Mouse (Mus musculus): ENCODE measurements around the gene Rasgrf2.

- TF ChIP-seq CTCF (IDR thresholded peaks at IDR 0.05; ENCODE audit: borderline replicate concordance, control insufficient read depth, extremely low read depth, insufficient read depth, low read length, poor library complexity): no peak
- TF ChIP-seq POLR2A (IDR thresholded peaks at IDR 0.05; ENCODE audit: control insufficient read depth, extremely low read depth, insufficient read depth, low read length, poor library complexity): no peak
These were observed 140.0 kb downstream of the Rasgrf2 start for GRCm38 (mm10) chr13:91991412-91991811.
